Comparison of ENCODE assay signal across 7 mouse cellular contexts in the genomic region with DNA sequence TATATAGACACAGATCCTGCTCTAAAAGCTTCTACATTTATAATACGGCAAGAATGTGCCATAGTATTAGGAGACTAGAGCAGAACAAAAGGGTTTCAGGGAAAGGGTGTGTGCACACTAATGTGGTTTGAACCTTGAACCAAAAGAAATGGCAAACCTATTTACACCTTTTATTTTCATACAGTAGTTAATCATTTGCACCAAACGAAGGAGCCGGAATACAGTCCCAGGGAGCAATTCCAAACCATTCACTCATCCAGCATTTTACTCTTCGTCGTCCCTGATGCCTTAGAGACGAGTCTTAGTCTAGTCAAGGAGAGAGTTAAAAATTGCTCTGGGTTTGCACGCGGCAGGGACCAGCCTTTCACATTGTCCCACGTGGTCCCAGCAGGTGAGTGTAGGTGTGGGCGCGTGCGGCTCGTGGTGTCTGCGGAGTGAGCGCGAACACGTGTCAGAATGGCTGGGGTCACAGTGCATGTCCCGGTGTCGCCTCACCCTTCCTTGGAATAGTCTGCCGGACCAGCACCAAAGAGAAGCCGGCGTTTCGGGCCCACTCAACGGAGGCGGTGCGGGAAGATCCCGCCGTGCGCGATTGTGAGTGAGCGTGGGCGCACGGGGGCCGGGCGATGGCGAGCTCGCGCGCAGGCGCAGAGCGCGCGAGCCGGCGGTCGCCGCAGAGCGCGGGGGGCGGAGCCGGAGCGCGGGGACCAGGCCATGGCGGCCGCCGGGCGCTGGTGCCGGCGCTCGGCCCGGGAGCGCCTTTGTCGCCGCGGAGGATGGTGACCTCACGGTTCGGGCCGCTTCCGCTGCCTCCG. TPM values are rescaled to one million over a fixed set of nuclear protein-coding genes. Genes with fewer than 3 reads are reported as not detected.
DNase-seq lines count a peak whose midpoint lies in the region; ATAC-seq lines count a peak whose summit lies in the region.

A gene (plus strand): TSS at position 684 of the 815 bp plus-strand sequence.

- no peaks in the 10 kb centered on the region for H3K9me3 ChIP-seq in megakaryocyte, embryonic 14.5 days

- peak; percentile 62 for DNase-seq in adipocyte (ENCODE audit: low spot score)
- peak; percentile 70 for DNase-seq in embryo, embryonic 10 days (ENCODE audit: low spot score)
- peak; percentile 66 for DNase-seq in gastrocnemius, postnatal 14 days
- peak; percentile 68 to 85 for DNase-seq in left cerebral cortex, adult 9 months (ENCODE audit: low spot score in 2 of 2)
- peak; percentile 88 for DNase-seq in right cerebral cortex, postnatal 25 days

- peaks cover 29% of the 10 kb centered on the region for H3K4me1 ChIP-seq in megakaryocyte, embryonic 14.5 days

- intact Hi-C loops in gastrocnemius, postnatal 14 days (cut with DNase I; ENCODE audit: low total_unique reads): no loop called here

- ATAC-seq in inflammation-experienced regulatory T-cells, adult 6 months: peak; percentile 36

- H3K4me3 ChIP-seq in megakaryocyte, embryonic 14.5 days (replicated peaks): peak within 1 kb of the TSS; percentile 99

- peaks cover 2% of the 10 kb centered on the region for H3K27me3 ChIP-seq in megakaryocyte, embryonic 14.5 days (replicated peaks)

- H3K36me3 ChIP-seq in megakaryocyte, embryonic 14.5 days (replicated peaks; ENCODE audit: low read length): peaks cover 6% of the 10 kb centered on the region

RNA-seq across cellular contexts. Expression of the gene that starts here (rescaled TPM):
- 10 to 100 TPM; 11.1 to 15.0 TPM for total RNA-seq in gastrocnemius, postnatal 14 days (2021)
- polyA plus RNA-seq in inflammation-experienced regulatory T-cells, adult 6 months (2017; shearing (Covaris generic)): 10 to 100 TPM; 49.3 to 67.5 (median 63.5) TPM
- polyA plus RNA-seq in megakaryocyte, embryonic 14.5 days (2012; ENCODE audit: insufficient read depth, low replicate concordance): 13.9 and 33.4 TPM in 2 replicates

Comparison
In these comparisons a context has a peak if more than half of its experiments do, and no peak if none do; other contexts are left out.
1. Peak in every context shown above with its lines: DNase-seq, ATAC-seq and H3K4me3 ChIP-seq.